Mouse (Mus musculus) ZHBTc4 (cell line): ENCODE data around the gene Pygl.

Experiments
- DNase-seq: peaks from one replicate; pipeline ENCODE4 v3.0.0-alpha.2; 2011; ENCODE audit warnings: low read depth, low spot score

Pygl gene

DNA sequence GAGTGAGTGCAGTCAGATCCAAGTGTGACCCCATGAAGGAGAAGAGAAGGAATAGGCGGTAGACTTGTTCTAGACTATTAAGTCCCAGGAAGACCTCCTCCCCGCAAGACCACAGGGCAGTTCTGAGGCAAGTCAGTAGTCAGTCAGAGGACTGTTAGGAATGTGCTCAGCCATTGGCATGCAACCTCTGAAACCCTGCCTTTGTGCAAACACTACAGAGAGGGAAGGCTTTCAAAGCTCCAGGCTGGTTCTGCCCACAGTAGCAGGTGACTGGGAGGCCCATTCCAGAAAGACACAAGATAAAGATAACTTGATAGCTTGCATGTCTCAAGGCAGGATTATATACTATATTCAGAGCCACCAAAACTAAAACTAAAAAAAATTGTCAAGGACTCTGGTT, at the start of gene Pygl:
Pygl (minus strand) TSS at position 195 of the 400 bp plus-strand sequence.
- DNase-seq, result no peak

DNA sequence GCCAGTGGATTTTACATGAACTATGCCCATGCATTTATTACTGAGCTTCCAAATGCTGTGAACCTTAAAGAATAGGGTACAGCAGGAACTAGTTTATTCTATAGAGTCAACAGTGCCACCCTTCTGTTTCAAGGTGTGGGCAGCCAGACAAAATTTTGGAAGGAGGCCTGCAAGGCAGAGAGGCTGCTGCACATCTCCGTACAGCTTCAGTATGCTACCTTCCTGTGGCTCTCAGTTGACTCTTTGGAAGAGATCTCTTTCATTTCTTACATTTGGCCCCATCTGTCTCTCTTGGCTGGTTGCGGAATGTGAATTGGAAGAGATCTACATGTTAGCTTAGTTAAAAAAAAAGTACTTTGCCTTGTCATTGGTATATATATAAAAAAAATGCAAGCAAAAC, 49.6 kb upstream of the Pygl start:
- DNase-seq, result no peak

DNA sequence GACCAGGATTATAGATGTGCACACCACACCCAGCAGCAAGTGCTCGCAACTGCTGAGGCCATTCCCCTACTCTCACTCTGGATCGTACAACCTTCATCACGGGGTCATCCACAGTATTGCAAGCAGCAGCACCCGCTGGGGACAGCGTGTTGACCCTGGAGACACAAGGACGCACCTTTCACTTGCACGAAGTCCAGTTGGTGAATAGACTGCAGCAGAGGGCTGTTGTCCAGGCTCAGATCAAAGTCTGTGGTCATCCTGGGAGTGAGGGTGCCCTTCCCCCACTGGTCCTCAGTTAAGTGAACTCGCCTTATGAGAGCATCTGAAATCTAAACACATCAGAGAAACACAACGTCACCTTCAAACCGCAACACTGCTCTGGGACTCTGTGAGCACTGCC, 49.1 kb upstream of the Pygl start:
- DNase-seq, result no peak

DNA sequence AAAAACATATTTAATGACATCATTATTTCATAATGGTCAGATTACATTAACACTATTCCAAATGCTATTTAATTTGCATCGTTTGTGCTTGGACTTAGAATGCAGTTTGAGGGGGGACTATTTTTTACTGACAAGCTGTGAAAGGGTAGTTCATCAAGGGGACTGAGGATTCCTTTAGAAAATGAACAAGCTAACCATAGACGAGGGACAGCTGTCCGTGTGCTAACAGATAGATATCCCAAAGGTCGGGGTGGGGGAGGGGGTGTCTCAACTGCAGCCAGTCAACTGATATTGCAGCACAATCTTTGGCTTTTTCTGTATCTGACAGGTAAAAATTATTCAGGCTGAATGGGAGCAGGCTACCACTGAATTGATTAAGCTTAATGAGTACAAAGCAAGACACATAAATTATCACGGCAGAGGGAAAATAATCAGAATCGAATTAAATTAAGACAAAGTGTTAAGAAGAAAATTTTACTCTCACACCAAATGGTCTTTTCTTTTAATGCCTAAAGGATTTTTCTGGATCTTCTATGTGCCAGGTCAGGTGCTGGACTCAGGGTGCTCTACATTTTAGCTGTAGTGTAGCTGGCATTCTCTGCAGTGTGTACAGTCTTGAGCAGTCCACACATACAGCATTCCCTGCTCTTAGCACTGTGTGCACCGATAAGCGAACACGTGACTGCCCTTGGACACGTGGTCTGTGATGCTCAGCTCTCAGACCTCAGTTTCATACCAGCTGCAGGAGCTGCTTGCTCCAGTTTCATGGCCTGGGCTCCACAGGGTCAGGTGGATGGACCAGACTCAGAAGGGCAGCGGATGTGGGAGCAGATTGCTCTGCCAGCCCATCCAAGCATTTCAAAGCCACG, 46.0 kb upstream of the Pygl start:
- DNase-seq, result no peak

DNA sequence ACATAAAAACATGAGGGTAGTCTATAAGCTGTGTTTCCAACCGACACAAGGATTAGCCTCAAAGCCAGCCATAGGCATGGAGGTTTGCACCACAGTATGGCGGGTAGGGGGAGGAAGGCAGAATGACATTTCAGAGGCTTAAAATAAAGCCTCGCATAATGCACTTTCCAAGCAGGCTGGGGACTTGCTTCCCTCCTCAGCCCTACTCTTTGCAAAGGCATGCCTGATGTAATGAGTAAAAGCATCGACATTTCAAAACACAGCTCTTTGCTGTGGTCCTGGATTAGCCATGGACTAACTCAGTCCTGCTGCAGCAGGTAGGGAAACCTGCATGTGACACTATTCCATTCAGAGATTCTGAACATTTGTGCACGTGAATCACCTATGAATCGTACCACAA, 38.4 kb upstream of the Pygl start:
- DNase-seq, result no peak

DNA sequence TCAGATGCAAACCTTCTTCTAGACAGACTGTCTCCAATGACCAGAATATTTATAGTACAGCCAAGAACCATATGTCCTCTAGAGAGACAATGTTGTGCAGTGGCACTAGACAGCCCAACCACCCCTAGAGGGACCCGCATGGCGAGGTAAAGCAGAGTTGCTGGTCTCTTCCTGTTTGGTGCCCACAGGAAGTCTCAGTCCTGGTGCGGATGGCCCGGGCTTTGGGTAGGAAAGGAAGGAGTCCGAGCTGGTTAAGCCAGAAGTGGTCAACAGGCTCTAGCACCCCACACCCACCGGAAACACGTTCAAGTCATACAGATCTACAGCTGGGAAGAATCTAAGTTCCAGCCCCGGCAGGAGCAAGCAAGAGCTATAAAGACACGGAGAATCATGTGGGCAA, 36.0 kb upstream of the Pygl start:
- no peak for DNase-seq

DNA sequence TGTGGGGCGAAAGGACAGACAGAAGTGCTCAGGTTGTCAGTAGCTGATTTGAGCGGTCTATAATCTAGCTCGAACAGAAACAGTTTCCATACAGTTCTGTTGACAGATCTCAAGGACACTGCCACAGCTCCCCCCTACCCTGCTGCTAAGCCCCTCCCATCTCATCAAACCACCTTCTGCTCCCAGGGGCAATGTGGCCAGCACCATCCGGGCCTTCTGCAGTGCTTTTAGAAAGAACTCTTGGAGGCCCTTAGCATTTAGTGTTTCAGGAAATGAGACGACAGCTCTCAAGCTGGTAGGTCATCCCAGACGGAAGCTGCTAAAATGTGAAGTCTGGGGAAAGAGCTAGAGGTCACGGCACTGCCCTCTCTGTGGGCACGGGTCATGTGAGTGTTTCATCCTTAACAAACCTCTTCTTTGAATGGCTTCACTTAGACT, 35.2 kb upstream of the Pygl start:
- peak; percentile 12 for DNase-seq

DNA sequence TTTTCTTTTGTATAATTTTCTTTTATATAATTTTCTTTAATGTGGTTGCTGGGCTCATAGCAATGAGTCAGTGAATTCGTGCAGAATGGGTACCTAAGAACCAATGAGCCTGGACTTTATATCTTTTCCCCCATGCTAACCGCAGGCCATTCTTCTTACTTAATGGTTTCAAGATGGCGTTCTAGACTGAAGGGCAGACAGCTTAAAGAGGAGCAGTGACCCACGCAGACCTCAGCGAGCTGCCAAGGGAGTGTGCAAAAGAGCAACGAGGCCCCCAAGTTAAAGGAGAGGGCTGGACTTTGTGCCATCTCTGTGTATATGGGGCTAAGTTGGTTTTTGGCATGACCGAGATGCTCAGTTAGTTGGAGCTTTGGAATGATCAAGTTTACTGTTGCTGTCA, 32.4 kb upstream of the Pygl start:
- no peak for DNase-seq

DNA sequence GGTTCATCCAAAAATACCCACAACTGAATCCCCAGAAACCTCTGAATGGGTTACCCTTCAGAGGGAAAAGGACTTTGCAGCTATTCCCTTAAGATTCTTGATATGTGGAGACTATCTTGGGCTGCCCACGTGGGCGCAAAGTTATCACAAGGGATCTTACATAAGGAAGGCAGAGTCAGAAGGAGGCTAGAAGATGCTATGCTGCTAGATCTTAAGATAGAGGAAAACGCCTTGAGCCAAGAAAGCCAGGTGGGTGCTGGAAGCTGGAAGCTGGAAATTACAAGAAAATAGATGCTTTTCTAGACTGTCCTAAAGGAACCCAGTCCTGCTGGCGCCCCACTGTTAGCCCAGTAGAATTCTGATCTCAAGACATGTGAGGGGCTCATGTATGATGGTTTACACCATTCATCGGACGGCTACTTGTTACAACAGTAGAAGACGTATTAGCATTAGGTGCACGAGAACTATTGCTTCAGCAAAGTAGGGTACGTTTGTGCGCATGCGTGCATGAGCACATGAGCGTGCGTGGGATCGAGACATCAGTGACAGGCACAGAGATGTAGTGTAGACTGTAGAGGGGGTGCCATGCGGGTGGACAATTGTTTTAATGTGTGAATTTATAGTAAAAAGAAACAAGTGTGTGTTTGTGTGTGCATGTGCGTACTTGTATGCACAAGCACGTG, 31.1 kb upstream of the Pygl start:
- no peak for DNase-seq

DNA sequence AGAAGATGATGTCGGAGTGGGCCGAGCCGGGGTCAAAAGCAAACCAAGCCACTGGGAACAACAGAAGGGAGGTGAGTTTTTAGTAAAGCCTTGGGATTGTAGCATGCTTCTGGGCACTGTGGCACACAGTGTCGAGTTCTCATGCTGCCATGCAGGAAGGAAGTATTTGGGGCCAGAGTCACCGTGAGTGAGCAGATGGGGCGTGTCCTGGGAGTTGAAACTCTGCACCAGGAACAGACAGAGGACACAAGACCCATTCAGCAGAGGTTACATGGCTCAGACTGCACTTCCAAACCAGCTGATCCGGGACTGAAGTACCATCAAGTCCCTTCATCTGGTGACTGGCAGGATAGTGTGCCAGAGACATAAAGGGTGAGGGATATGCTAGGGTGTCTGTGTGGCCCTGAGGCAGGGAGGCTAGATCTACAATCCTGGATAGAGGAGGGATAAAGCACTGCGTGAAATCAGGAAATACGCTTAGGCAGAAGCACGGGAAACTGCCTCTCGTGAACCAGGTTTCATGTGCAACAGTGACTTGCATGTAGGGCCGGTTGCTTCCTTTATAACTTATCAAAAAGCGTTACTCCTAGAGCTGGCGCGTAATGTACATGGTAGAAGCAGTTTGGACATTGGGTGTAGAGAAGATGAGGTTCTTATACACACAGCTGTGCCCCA, 20.1 kb upstream of the Pygl start:
- no peak for DNase-seq

DNA sequence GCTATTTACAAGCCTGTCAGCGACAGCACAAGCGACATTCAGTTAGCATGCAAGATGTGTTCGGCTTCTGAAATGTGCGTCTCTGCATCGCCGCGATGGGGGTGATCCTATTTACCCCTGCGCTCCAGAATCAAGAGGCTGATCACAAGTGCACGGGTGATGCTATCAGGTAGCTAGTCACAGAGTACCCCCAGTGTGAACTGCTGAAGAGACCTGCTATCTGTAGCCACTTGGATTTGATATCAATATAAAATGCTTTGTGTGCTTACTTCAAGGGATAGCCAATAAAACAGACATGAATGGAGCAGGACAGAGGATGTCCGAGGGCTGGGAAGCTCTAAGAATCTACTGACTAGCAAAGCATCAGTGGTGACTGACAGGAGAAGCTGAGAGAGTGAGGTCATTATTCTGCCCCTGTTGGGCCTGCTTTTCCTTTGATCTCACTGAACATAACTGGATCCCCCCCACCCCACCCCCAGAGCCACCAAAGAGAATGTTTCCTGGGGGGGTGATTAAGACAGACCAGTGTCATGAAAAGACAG, 18.4 kb upstream of the Pygl start:
- DNase-seq, result no peak

DNA sequence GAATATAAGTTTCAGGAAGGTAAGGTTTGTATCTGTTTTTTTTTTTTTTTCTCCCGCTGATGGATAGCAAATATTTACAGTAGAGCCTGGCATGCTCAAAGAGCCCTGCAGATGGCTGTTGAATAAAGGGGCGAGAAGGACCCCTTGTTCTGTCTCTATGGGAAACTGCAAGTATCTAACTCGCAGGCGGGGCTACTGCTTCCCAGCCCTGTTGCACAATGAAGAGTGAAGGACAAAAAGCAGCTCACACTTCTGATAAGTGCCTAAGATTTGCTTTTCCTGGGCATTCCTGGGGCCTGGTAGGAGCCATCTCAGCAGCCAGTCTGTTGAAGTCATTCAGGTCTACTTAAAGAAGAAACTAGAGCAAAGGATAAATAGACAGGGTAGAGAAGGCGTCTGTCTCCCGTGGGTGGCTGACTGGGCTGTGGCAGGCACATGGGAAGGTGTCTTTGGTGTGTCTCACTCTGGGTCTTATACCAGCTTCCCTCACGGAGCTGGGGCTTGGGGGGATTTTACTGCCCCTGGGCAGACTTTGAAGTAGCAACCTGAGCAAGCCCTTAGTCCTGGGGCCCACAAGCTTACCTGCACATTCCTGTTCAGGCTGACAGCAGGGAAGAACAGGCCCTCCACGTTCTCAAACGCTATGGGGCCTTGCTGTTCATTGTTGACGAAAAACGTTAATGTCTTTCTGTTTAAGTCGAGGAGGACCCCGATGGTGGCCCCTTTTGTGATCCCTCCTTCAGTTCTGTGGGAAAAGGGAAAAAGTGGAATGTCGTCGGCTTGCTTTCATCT, 16.6 kb upstream of the Pygl start:
- no peak for DNase-seq

DNA sequence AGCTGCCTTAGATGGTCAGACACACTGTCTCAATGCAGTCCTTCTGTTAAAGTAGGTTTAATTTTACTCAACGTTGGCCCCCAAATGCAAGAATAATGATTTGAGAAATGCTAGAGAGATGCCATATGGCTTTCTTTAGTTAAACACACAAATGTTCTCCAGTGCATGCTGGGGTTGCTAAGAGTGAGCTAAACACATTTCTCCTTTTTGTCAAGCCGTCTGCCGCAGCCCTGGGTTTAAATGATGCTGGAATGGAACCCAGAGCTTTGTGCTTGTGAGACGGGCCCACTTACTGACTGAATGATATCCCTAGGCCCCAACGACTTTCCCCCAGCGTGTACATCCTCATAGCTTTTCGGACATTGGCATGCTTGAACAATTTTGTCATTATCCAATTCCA, 11.3 kb upstream of the Pygl start:
- DNase-seq, result no peak

DNA sequence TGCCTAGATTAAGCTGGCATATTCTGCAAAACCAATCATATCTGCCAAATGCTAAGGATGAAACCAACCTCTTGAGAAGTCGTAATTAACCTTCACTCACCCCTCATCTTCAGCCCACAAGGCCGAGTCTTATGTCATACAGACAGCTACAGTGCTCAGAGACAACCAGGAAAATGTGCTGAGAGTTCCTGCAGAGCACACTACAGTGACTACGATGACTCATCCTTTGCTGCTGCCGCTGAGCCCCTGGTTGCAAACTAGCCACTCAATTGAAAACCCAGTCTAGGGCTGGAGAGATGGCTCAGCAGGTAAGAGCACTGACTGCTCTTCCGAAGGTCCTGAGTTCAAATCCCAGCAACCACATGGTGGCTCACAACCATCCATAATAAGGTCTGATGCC, 8.5 kb upstream of the Pygl start:
- DNase-seq, result no peak

DNA sequence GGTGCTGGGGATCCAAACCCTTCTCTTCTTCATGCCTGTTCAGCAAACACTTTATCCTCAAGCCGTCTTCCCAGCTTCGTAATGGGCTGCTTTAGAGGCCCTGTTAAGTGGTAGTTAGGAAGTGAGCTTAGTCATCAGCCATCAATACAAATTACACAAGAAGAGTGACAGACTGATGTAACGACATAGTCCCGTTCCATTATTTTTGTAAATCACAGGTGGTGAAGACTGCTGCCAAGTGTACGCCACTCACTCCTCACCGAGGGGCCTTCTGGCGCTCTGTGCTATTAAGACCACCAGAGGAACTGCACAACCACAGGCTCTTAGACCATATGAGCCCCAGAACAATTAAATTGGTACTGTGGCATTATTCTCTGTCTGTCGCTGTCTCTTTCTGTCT, 7.3 kb upstream of the Pygl start:
- no peak for DNase-seq

DNA sequence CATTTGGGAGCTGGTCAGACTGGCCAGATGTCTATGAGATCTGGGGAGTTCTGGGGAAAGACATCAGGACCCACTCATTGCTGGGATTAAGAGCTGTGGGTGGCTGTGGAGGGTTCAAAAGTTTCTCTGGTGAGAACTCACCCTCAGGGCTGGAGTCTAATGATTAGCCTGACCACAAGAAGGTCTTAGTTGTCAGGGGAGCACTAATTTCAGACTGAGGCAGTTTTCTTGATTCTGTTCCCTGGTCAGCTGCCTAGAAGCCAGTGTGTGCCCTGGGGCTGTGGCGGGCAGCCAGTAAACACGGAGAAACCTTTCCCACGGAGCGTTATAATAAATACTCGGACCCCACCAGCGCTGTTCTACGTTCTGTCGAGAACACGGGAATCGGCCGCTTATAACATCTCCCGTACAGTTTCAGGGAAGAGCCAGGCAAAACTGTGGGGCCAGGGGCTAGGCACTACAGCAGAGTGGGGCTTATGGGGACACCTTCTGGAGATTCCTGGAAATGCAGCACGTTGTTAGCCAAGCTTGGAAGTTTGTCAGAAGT, 3.7 kb upstream of the Pygl start:
- peak; percentile 76 for DNase-seq

DNA sequence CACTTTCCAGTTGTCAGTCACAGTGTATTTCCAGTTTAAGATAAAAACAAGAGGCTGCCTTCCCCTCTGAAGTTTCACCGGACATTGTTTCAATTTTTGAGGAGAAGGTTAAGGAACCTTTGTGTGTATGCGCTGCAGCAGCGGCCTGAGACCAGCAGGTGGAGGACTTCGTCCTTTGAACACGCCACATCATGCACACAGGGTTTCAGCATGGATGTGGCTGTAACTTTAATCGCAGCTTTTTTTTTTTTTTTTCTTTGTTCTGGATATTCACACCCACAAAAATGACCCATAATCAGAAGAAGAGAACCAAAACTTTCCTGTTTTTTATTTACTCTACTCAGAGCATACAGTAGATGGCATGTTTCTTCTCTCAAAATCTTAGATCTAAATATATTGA, 3.1 kb upstream of the Pygl start:
- DNase-seq, result peak; percentile 83

DNA sequence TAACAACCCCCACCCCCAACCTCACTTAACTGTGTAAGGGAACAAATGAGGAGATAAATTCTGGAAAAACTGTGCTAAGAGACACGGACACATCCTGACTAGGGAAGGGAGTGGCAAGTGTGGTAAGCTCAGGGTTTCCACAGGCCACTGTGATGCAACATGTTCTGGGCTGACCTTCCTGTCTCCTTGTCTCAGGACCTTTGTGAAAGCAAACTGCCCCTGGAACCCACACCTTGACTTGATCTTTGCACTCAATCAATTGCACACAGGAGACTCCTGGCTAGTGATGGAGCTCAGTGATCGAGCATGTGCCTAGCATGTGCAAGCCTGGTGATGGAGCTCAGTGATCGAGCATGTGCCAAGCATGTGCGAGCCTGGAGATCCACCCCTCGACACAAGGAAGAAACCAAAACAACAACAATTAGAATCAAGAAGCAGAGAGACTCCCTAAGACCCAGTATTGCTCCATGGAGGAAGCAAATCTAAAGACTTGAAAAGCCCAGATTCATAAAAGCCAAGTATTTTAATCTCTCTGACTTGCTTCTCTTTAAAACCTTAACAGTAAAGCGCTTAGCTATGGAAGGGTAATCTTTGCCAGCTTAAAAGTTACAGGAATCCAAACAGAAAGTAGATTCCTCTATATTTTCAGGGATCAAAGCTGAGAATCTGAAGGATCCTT, 2.5 kb upstream of the Pygl start:
- no peak for DNase-seq

DNA sequence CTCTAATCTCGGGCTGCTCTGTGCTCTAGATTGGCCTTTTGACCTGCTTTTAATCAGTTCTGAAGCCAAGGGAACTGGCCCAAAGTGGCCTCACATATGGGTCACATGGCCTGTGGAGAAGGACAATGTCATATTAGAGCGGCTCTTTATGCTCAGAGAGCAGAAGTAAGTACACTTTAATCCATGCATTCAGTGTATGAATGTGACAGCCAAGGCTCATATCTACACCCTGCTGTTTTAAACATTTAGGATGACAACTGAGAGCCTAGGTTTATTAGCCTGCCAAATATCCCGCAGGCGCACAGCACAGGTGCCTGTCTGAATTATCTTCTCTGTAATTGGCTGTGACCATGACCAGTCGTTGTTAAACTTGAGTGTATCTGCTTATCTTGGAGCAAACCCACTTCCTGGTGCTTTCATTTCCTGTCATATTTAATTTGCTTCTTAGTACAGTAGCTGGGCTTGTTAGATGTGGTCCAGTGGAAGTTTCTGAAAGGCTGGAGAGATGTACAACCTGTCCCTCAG, 794 bp upstream of the Pygl start:
- no peak for DNase-seq

DNA sequence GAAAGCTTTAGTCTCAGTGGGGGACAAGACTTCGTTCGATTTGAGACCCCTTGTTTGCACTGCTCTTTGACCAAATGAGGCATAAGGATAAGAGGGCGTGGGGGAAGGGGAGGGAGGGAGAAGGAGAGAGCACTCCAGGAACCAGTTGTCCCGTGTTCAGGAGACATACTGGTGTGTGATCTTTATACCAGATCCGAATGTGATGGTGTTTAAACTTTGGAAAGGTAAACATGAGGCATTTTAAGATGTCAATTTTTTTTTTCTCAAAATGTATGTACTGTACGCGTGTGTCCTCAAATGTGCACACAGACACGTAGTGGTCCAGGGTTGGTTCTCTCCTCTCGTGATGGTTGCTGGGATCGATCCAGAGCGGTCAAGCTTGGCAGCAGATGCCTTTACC, 3.1 kb downstream of the Pygl start:
- peak; percentile 12 for DNase-seq
